Mouse (Mus musculus): Measurements from ENCODE around the gene Tmem184b. TPM values are rescaled to one million over a fixed set of nuclear protein-coding genes. Genes with fewer than 3 reads are reported as not detected.

The Tmem184b gene
- polyA plus RNA-seq, 1 experiment from 2014 or later, result 36.2 TPM

DNA sequence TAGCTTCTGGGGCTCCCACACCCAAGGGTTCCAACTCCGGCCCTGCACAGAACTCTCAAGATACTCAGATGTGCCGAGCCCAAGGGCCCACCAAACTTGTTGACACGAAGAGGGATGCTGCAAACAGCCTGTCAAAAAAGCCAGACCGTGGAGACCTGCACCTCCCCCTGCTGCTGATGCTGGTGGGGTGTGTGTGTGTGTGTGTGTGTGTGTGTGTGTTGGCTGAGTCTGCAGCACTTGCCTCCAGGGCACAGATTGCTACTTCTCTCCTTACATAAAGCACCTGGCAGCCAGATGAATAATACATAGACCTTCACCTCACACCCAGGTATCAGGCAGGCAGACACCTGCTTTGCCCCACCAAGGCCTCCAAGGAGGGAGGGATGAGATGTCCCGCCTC is 1.2 kb downstream of the Tmem184b start:
- DNase-seq (ENCODE audit: low spot score) (peak; percentile 33), ATAC-seq (replicated peaks; ENCODE audit: insufficient number of reproducible peaks, low FRiP score, low TSS enrichment, low read depth) (0 out of 2 replicates have a peak, but pooled peaks have one; percentile 1)
- Histone ChIP-seq H3K9me3 (replicated peaks; ENCODE audit: control insufficient read depth, low read length) (no peaks in the 10 kb centered on the region), H3K36me3 (replicated peaks; ENCODE audit: control insufficient read depth, insufficient read depth, low read depth, low read length) (no peaks in the 10 kb centered on the region), H3K4me3 (ENCODE audit: low read depth, low read length) (peak overlapping the region; percentile 86), H3K27me3 (ENCODE audit: control insufficient read depth, insufficient read depth, low read length) (no peaks in the 10 kb centered on the region), H3K4me1 (ENCODE audit: control insufficient read depth, insufficient read depth, low read length) (peaks cover 6% of the 10 kb centered on the region), H3K27ac (replicated peaks; ENCODE audit: low read depth, low read length) (no peak overlapping the region), H3K9ac (replicated peaks; ENCODE audit: low read length) (peak overlapping the region; percentile 84), H3K4me2 (ENCODE audit: low read depth, low read length) (peak overlapping the region; percentile 61)
- 28% methylated on average over 5 of the region's 5 CpGs for WGBS

DNA sequence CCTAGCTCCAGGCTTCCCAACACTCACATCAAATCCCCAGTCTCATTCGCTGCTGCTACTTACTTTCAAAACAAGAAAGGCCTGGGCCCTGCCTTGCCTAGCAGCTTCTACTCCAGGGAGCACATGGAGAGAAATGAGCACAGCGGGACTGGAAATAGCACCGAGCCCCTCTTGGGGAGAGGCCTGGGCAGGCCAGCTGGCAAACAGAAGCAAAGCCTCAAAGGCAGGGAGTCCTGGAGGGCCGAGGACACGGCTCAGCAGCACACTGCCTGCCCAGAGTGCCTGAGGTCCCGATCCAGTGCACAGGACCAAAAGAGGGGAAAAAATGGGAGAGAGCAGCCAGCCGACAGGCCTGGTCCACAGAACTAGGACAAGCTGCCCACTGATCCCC is 2.4 kb downstream of the Tmem184b start:
- H3K9me3 ChIP-seq (replicated peaks; ENCODE audit: control insufficient read depth, low read length), result no peaks in the 10 kb centered on the region
- DNase-seq (ENCODE audit: low spot score), result no peak
- no peak overlapping the region for H3K4me2 ChIP-seq (ENCODE audit: low read depth, low read length)
- H3K4me1 ChIP-seq (ENCODE audit: control insufficient read depth, insufficient read depth, low read length), result peaks cover 6% of the 10 kb centered on the region
- no peak overlapping the region for H3K4me3 ChIP-seq (ENCODE audit: low read depth, low read length)
- ATAC-seq (replicated peaks; ENCODE audit: insufficient number of reproducible peaks, low FRiP score, low TSS enrichment, low read depth), result no peak
- no peaks in the 10 kb centered on the region for H3K27me3 ChIP-seq (ENCODE audit: control insufficient read depth, insufficient read depth, low read length)
- 56% methylated on average over 7 of the region's 7 CpGs for WGBS
- no peak overlapping the region for H3K27ac ChIP-seq (replicated peaks; ENCODE audit: low read depth, low read length)
- no peak overlapping the region; the same call in 1 of the 2 replicates for H3K9ac ChIP-seq (replicated peaks; ENCODE audit: low read length)
- no peaks in the 10 kb centered on the region for H3K36me3 ChIP-seq (replicated peaks; ENCODE audit: control insufficient read depth, insufficient read depth, low read depth, low read length)

GRCm38 (mm10) chr15:79400134-79400974 is 3.0 kb downstream of the Tmem184b start:
- H3K9ac ChIP-seq (replicated peaks; ENCODE audit: low read length), result peak overlapping the region; percentile 5; the same call in 1 of the 2 replicates
- H3K27me3 ChIP-seq (ENCODE audit: control insufficient read depth, insufficient read depth, low read length), result no peaks in the 10 kb centered on the region
- H3K4me3 ChIP-seq (ENCODE audit: low read depth, low read length), result no peak overlapping the region
- peaks cover 6% of the 10 kb centered on the region for H3K4me1 ChIP-seq (ENCODE audit: control insufficient read depth, insufficient read depth, low read length)
- H3K9me3 ChIP-seq (replicated peaks; ENCODE audit: control insufficient read depth, low read length), result no peaks in the 10 kb centered on the region
- no peak overlapping the region for H3K27ac ChIP-seq (replicated peaks; ENCODE audit: low read depth, low read length)
- ATAC-seq (replicated peaks; ENCODE audit: insufficient number of reproducible peaks, low FRiP score, low TSS enrichment, low read depth), result no peak
- WGBS, result 29% methylated on average over 6 of the region's 6 CpGs
- no peaks in the 10 kb centered on the region for H3K36me3 ChIP-seq (replicated peaks; ENCODE audit: control insufficient read depth, insufficient read depth, low read depth, low read length)
- DNase-seq (ENCODE audit: low spot score), result no peak
- no peak overlapping the region for H3K4me2 ChIP-seq (ENCODE audit: low read depth, low read length)

GRCm38 (mm10) chr15:79399231-79400052 is 3.9 kb downstream of the Tmem184b start:
- Histone ChIP-seq H3K4me1 (ENCODE audit: control insufficient read depth, insufficient read depth, low read length) (peaks cover 6% of the 10 kb centered on the region), H3K9ac (replicated peaks; ENCODE audit: low read length) (no peak overlapping the region), H3K4me2 (ENCODE audit: low read depth, low read length) (no peak overlapping the region), H3K27ac (replicated peaks; ENCODE audit: low read depth, low read length) (no peak overlapping the region), H3K27me3 (ENCODE audit: control insufficient read depth, insufficient read depth, low read length) (no peaks in the 10 kb centered on the region), H3K9me3 (replicated peaks; ENCODE audit: control insufficient read depth, low read length) (no peaks in the 10 kb centered on the region), H3K4me3 (ENCODE audit: low read depth, low read length) (no peak overlapping the region), H3K36me3 (replicated peaks; ENCODE audit: control insufficient read depth, insufficient read depth, low read depth, low read length) (no peaks in the 10 kb centered on the region)
- no peak for DNase-seq (ENCODE audit: low spot score)
- 74% methylated on average over 14 of the region's 14 CpGs for WGBS
- no peak for ATAC-seq (replicated peaks; ENCODE audit: insufficient number of reproducible peaks, low FRiP score, low TSS enrichment, low read depth)

GRCm38 (mm10) chr15:79396736-79397135 is 6.6 kb downstream of the Tmem184b start:
- H3K27me3 ChIP-seq (ENCODE audit: control insufficient read depth, insufficient read depth, low read length), result no peaks in the 10 kb centered on the region
- WGBS, result 87% methylated on average over 11 of the region's 11 CpGs
- H3K9me3 ChIP-seq (replicated peaks; ENCODE audit: control insufficient read depth, low read length), result no peaks in the 10 kb centered on the region
- H3K4me3 ChIP-seq (ENCODE audit: low read depth, low read length), result no peak overlapping the region
- no peaks in the 10 kb centered on the region; the same call in 1 of the 2 replicates for H3K36me3 ChIP-seq (replicated peaks; ENCODE audit: control insufficient read depth, insufficient read depth, low read depth, low read length)
- no peaks in the 10 kb centered on the region; the same call in 1 of the 2 replicates for H3K4me1 ChIP-seq (ENCODE audit: control insufficient read depth, insufficient read depth, low read length)
- no peak overlapping the region for H3K4me2 ChIP-seq (ENCODE audit: low read depth, low read length)
- H3K27ac ChIP-seq (replicated peaks; ENCODE audit: low read depth, low read length), result no peak overlapping the region
- H3K9ac ChIP-seq (replicated peaks; ENCODE audit: low read length), result no peak overlapping the region
- ATAC-seq (replicated peaks; ENCODE audit: insufficient number of reproducible peaks, low FRiP score, low TSS enrichment, low read depth) (no peak), DNase-seq (ENCODE audit: low spot score) (peak; percentile 27)

DNA sequence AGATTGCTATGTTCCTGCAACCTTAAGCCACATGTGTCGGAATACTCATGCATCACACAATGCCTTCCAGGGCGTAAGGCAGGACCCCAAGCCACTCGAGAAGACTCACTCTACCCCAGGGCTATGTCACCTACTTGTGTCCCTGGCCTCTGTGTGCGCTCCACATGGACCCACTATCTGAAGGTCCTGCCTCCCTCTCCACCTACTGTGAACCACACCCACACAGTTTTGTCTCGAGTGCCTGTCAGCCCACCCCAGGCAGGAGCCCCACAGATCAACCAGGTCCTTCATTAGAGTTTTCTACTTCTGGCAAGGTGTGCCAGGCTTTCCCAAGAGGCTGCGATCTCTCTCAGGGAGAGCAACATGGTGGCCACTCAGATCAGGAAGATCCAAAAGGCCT is 8.1 kb downstream of the Tmem184b start:
- Histone ChIP-seq H3K27me3 (ENCODE audit: control insufficient read depth, insufficient read depth, low read length) (no peaks in the 10 kb centered on the region), H3K4me3 (ENCODE audit: low read depth, low read length) (no peak overlapping the region), H3K4me2 (ENCODE audit: low read depth, low read length) (no peak overlapping the region), H3K9me3 (replicated peaks; ENCODE audit: control insufficient read depth, low read length) (no peaks in the 10 kb centered on the region), H3K9ac (replicated peaks; ENCODE audit: low read length) (no peak overlapping the region), H3K27ac (replicated peaks; ENCODE audit: low read depth, low read length) (no peak overlapping the region), H3K36me3 (replicated peaks; ENCODE audit: control insufficient read depth, insufficient read depth, low read depth, low read length) (no peaks in the 10 kb centered on the region; the same call in 1 of the 2 replicates), H3K4me1 (ENCODE audit: control insufficient read depth, insufficient read depth, low read length) (no peaks in the 10 kb centered on the region; the same call in 1 of the 2 replicates)
- ATAC-seq (replicated peaks; ENCODE audit: insufficient number of reproducible peaks, low FRiP score, low TSS enrichment, low read depth) (no peak), DNase-seq (ENCODE audit: low spot score) (no peak)
- WGBS, result 80% methylated on average over 6 of the region's 6 CpGs

DNA sequence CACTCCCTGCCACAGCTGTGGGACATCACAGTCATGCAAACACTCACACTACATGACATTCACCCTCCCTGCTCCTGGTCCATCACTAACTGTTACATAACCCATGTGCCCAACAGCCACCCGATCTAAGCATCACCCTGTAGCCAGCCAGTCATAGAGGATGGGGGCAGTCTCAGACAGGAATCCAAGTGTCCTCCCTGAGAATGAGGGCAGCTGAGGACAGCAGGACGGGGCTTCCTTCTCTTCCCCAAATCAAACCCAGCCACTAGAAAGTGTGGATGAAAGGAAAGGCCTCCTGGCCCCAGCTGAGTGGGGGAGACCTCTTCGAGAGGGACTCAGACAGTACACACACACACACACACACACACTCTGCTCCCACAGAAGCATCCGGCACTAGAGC is 8.5 kb downstream of the Tmem184b start:
- 75% methylated on average over 4 of the region's 4 CpGs for WGBS
- Histone ChIP-seq H3K4me2 (ENCODE audit: low read depth, low read length) (no peak overlapping the region), H3K27ac (replicated peaks; ENCODE audit: low read depth, low read length) (no peak overlapping the region), H3K9me3 (replicated peaks; ENCODE audit: control insufficient read depth, low read length) (no peaks in the 10 kb centered on the region), H3K27me3 (ENCODE audit: control insufficient read depth, insufficient read depth, low read length) (no peaks in the 10 kb centered on the region), H3K4me1 (ENCODE audit: control insufficient read depth, insufficient read depth, low read length) (no peaks in the 10 kb centered on the region; the same call in 1 of the 2 replicates), H3K4me3 (ENCODE audit: low read depth, low read length) (no peak overlapping the region), H3K9ac (replicated peaks; ENCODE audit: low read length) (no peak overlapping the region), H3K36me3 (replicated peaks; ENCODE audit: control insufficient read depth, insufficient read depth, low read depth, low read length) (no peaks in the 10 kb centered on the region; the same call in 1 of the 2 replicates)
- DNase-seq (ENCODE audit: low spot score), result no peak
- ATAC-seq (replicated peaks; ENCODE audit: insufficient number of reproducible peaks, low FRiP score, low TSS enrichment, low read depth), result no peak

All from embryonic facial prominence, embryonic 11.5 days (tissue).